Mouse (Mus musculus) embryo, embryonic 10 days (tissue): Measurements from ENCODE around the gene Oprl1.

Experiments used
- DNase-seq: peaks from one replicate; pipeline ENCODE4 v3.0.0-alpha.2; 2015; ENCODE audit warnings: low spot score

The Oprl1 gene

GRCm38 (mm10) chr2:181765251-181765650 is 50.4 kb downstream of the Oprl1 start:
- DNase-seq: no peak

GRCm38 (mm10) chr2:181766672-181767557 is 52.1 kb downstream of the Oprl1 start:
- no peak for DNase-seq

DNA sequence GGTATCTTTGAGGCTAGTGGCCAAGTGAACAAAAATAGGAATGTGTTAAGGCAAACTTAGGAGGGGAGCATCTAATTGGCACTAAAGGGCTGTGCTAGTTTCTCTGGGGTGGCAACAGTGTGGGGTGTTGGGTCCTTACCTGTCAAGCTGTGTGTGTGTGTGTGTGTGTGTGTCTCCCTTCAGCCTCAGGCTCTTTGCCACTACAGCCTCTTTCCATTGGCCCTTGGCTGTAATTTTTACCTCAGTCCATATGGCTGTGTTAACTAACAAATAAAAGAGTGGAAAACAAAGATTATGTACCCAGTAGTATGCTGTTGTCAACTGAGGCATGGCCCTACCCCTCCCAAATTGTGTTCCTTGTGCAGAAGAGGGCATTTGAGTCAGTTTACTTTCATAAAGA is 53.6 kb downstream of the Oprl1 start:
- no peak for DNase-seq

- no peak for DNase-seq
These were observed 54.6 kb downstream of the Oprl1 start for GRCm38 (mm10) chr2:181769397-181769796.
